Mouse (Mus musculus): ENCODE results near the gene Myo18a.
A peak's percentile ranks its signal among the peaks of the same experiment; 100 is the strongest.

Gene Myo18a

DNA sequence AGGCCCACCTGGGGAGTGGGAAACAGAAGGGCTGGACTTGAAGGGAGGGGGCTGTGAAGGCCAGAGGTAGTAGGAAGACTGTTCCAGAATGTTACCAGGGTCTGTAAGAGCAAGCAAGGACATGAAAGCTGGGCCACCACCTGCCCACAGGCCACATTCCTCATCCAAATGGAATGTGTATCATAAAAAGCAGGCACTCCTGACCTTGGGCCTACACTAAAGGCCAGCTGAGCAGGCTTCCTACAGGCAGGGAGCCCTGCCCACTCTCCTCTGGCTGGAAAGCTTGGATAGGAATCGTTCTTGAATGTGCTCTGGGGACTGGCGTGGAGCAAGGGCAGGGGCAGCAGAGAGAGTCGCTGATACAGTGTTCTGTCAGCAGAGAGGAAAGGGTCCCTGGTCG lies 73.7 kb downstream of the Myo18a start:
- no peak for DNase-seq (ENCODE audit: low spot score)

DNA sequence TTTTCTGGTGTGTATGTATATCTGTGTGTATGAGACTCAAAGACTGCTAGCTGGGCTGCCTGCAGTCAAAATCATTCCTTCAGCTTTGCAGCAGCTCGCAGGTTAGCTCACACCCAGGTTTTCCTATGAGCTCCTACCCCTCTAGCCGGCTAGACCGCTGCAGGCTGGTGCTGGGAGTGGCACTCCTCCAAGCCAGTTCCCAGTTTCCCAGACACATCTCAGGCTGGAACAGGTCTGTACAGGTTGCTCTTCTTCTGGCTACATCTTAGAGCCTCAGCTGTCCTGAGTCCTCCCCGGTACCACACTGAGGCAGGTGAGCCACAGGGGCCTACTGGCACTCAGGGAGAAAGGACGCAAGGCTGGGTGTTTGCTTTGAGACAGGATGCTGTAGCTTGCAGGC lies 74.8 kb downstream of the Myo18a start:
- DNase-seq (ENCODE audit: low spot score): no peak

GRCm38 (mm10) chr11:77840523-77841245 lies 77.6 kb downstream of the Myo18a start:
- no peak for DNase-seq (ENCODE audit: low spot score)

- no peak for DNase-seq (ENCODE audit: low spot score)
These were observed 80.2 kb downstream of the Myo18a start for GRCm38 (mm10) chr11:77843068-77843905.

DNA sequence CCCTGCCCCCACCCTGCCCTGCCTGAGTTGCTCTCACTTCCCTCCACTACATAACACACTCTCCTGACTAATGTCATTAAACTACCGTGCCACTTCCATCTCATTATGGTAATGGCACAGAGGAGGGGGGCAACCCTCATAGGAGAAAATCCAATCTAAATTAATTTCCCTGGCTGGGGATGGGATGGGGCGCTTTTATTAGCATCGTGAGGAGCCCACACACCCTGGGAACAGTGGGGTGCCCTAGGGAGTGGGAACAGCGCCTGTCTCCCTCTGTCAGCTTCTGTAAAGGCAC lies 80.8 kb downstream of the Myo18a start:
- DNase-seq (ENCODE audit: low spot score): no peak

DNA sequence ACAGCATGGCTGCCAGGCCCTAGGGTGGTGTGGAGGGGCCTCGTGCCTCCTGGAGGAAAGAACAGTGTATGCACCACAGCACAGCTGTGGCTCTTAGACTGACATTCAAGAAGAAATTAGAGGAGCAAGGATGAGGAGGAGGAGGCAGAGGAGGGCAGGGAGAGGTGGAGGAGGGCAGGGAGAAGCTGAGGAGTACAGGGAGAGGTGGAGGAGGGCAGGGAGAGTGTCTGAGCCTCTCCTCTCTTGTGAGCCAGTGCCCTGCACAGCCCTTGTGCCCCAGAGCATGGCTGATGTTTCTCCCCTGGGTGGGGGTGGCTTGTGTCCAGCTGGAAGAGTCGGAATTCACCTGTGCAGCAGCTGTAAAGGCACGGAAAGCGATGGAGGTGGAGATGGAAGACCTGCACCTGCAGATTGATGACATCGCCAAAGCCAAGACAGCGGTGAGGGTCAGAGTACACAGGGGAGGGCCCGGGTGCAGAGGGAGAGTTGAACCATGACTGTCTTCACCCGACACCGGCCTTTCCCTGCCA lies 84.6 kb downstream of the Myo18a start:
- DNase-seq (ENCODE audit: low spot score): no peak

- DNase-seq (ENCODE audit: low spot score): no peak
These were observed 85.1 kb downstream of the Myo18a start for GRCm38 (mm10) chr11:77848131-77848530.

GRCm38 (mm10) chr11:77849151-77849550 lies 86.1 kb downstream of the Myo18a start:
- no peak for DNase-seq (ENCODE audit: low spot score)

GRCm38 (mm10) chr11:77850401-77851244 lies 87.6 kb downstream of the Myo18a start:
- no peak for DNase-seq (ENCODE audit: low spot score)

DNA sequence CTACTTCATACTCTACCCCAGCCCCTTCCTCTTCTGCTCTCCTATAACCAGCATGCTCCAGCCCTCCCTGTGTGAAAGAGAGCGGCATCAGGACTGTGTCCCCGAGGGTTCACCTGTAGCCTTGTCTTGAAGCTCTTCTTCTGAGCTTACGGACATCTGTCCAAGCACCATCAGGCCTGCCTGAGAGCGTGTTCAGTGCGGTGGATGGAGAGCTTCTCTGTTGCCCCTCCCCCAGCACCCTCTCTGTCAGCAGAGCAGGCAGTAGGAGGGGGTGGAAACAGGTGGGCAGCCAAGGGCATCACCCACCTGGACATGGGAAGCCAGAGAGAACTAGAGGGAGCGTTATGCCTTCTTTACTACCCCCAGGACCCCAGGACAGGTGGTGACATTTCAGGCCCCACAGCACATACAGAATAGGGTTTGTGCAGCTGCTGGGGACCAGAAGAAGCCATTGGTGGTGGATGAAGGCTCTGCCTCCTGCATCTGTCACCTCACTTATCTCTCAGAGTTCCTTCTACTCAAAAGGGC lies 88.5 kb downstream of the Myo18a start:
- DNase-seq (ENCODE audit: low spot score): no peak

- peak; percentile 5 for DNase-seq (ENCODE audit: low spot score)
These were observed 89.1 kb downstream of the Myo18a start for GRCm38 (mm10) chr11:77852195-77852594.

DNA sequence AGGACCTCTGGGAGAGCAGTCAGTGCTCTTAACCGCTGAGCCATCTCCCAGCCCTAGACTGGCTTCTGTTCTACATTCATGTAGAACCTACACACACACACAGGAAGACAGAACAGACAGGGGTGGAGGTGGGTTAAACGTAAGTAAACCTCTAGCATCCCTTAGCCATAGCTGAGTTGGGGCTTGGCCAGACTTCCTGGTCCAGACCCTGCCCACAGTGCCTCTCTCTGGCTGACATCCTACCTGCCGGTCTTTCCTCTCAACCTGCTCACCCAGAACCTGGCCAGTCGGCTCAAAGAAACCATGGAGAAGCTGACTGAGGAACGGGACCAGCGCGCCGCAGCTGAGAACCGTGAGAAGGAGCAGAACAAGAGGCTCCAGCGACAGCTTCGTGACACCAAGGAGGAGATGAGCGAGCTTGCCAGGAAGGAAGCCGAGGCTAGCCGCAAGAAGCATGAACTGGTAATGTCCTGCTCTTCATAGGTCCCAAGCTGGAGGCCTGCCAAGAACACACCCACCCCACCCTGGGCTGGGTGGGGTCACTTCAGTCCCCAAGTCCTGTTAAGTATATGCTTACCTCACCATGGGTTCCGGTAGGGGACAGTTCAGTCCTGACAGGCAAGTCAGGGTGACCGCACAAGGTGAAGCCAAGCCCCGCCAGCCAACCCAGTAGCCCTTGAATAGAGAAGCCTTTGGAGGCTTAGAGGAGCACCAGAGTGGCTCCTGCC lies 90.1 kb downstream of the Myo18a start:
- DNase-seq (ENCODE audit: low spot score): no peak

- no peak for DNase-seq (ENCODE audit: low spot score)
These were observed 91.6 kb downstream of the Myo18a start for GRCm38 (mm10) chr11:77854641-77855040.

- no peak for DNase-seq (ENCODE audit: low spot score)
These were observed 92.3 kb downstream of the Myo18a start for GRCm38 (mm10) chr11:77855396-77855795.

GRCm38 (mm10) chr11:77857089-77857488 lies 94.0 kb downstream of the Myo18a start:
- no peak for DNase-seq (ENCODE audit: low spot score)

- DNase-seq (ENCODE audit: low spot score): no peak
These were observed 95.5 kb downstream of the Myo18a start for GRCm38 (mm10) chr11:77858589-77858988.

DNA sequence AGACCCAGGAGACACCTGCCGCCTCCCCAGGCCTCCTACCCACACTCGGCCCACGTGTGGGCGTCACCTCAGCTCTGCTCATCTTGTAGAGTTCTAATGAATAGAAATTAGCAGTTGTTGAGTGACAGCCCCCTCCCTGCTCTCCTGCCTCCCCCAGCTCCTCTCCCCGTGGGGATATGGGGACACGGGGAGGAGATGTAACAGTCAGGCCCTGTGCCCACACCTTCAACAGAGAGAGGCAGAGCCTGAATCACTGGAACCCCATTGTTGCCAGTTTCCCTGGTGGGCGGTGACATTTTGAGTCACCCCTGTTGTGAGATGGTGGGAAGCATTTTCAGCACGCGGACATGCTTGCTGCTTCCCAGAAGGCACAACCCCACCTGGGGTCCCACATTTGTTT lies 97.9 kb downstream of the Myo18a start:
- DNase-seq (ENCODE audit: low spot score): no peak

DNA sequence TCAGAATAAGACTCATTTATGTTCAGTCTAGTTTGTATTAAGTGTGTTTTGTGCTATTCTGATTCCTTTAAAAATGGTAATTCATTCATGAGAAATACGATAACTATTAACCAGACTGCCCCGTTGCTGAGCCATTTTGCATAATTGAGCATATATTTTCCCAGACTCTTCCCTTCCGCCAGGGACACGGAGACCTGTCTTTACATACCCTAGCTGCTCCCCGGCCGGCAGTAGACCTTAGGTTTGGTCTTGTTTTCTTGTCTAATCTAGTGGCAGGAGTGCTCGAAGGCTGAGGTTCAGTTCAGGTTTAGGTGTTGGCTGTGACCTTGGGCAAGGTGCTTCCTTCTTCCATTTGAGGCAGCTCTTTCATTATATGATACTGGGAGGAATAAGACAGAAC lies 99.8 kb downstream of the Myo18a start:
- DNase-seq (ENCODE audit: low spot score): no peak

- no peak for DNase-seq (ENCODE audit: low spot score)
These were observed 101.7 kb downstream of the Myo18a start for GRCm38 (mm10) chr11:77864771-77865170.

GRCm38 (mm10) chr11:77867419-77868083 lies 104.5 kb downstream of the Myo18a start:
- DNase-seq (ENCODE audit: low spot score): no peak

GRCm38 (mm10) chr11:77871436-77871835 lies 108.4 kb downstream of the Myo18a start:
- DNase-seq (ENCODE audit: low spot score): no peak
